Mouse (Mus musculus): Measurements from ENCODE around the gene Zbtb8os.

The Zbtb8os gene

DNA sequence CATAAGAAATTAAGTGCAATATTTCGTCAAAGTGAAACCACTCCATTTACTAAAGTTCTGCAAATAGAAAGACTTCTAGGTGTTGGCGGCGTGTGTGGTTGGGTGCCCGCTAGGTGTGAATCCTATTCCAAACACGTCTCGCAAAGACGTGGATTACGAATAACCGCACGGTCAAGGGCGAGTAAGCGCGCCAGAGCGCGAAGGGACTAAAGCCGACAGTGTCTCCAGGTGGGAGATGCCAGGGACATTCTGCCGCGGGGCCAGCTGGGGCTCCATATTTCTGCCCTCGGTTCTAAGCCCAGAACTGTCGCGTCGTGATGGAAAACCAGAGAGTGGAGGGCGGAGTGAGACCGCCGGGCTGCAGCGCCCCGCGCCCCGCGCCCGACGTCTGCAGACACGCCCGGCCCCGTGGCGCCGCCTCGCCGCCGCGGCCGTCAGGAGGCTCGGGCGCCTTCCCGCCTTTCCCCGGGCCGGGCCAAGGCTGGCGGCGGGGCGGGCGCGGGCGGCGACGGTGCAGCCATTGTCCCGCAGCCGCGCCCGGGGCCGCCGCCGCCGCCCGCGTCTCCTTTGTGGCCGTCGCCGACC, 41.6 kb downstream of the Zbtb8os start:
- peak; percentile 35 for DNase-seq (ENCODE audit: low read depth, low spot score)

DNA sequence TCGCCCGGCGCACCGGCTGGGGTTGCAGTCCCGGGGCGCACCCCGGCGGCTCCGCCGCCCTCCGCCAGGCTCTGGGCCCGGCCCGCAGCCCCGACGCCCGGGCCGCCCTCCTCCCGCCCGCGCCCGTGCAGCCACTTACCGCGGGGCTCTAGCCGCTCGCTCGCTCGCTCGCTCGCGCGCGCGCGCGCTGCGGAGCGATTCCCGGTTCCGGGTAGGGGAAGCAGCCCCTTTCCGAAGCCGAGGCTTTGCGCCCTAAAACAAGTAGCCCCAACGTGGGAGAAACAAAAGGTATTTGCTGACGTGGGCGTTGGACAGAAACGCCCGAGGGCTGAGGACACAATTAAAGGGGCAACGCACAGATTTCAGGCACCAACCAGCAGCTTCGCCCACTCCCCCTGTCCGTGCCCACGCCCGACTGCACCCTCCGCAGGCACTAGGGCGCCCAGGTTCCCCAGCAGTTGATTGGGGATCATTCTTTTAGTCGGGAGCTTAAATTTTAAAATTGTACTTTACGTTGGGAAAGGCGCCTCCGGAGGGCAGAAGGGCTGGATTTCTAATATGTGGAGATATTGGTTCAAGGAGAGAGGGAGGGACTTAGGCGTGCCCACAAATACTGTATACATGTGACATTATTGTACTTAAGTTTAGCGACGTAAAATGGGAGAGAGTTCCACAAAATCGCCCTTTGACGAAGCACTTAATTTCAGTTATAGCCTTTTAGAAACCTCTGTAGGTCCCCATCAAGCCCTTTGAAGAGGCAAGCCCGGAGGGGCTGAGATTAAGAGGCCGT, 42.3 kb downstream of the Zbtb8os start, which contains the start of gene Zbtb8a:
Gene Zbtb8a, minus strand, starts transcription at position 516 of the 790 bp plus-strand sequence.
- peak; percentile 70 for DNase-seq (ENCODE audit: low read depth, low spot score)

DNA sequence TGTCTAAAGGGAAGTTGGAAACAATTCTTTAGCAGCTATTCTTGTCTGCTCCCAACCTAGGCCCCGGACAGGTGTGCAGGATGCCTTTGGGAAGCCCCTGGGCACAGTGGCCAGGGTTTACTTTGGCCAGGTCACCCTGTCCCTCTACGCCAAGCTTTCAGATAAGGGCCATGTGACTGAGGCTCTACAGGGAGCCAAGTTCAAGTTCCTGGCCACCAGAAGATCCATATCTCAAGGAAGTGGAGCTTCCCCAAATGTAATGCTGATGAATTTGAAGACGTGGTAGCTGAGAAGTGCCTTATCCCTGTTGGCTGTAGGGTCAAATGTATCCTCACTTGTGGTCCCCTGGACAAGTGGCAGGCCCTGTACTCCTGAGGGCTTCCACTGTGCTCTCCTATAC, 44.3 kb downstream of the Zbtb8os start:
- no peak for DNase-seq (ENCODE audit: low read depth, low spot score)

DNA sequence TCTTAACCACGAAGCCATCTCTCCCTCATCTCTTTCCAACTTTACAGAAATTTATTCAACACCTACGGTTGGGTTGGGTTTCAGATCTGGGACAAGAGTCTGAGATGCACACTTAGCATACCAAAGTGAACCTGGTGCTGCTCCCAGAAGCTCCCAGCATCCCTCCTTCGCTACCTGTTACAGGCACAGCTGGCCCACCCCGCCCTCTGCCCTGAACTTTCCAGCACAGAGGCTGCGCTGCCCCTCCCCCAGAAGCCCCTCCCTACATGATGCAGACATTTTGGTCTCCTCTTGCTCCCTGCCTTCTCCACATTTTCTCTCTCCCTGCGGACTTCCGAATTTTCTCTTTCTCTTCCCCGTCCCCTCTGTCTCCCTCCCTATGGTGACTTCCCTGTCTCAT, 45.7 kb downstream of the Zbtb8os start:
- no peak for DNase-seq (ENCODE audit: low read depth, low spot score)

DNA sequence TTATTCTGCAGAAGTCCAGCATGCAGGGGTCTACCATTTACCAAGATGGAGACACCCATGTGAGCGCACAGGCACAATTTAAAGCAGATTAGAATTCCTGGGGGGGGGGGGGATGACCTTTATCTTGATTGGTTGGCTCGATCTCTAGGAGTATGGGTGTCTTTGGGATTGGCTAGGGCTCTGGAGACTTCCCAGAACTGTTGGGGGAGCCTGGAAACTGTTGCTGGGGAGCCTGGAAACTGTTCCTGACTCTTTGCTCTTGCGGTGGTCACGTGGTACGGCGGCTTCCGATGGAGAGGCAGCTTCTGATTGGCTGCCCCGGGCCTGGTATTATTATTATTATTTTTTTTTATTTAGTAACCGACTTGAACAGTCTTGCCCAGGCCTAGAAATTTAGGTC, 46.5 kb downstream of the Zbtb8os start:
- DNase-seq (ENCODE audit: low read depth, low spot score) = no peak

DNA sequence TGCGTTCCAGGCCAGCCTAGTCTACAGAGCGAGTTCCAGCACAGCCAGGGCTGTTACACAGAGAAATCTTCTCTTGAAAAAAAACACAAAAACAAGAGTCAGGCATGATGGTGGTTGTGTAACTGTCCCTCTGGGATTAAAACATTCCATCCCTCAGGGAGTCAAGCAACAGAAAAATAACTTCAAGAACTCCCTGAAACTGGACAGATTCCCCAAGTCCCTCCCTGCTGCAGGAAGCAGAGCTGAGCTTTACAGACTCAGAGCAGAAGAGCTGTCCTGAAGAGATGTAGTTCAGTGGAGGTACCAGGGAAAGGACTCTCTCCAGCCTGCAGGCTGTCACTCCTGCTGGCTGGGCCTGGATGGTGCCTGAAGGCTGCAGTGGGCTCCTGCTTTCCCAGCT, 47.0 kb downstream of the Zbtb8os start:
- no peak for DNase-seq (ENCODE audit: low read depth, low spot score)

DNA sequence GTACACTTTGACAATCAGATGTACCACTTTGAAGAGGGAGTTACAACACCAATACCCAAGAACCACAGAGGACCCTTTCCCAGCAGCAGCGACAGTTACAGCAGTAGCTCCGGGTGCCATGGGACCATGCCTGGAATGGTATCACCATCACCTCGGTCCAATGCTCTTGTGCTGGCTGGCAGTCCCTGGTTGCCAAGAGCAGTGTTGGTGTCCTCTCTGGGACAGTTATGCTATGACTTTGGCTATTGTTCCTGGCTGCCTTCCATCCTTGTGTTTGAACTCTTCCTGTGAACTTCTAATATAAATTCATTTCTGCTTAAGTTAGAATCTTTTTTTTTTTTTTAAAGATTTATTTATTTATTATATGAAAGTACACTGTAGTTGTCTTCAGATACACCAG, 48.1 kb downstream of the Zbtb8os start:
- no peak for DNase-seq (ENCODE audit: low read depth, low spot score)

DNA sequence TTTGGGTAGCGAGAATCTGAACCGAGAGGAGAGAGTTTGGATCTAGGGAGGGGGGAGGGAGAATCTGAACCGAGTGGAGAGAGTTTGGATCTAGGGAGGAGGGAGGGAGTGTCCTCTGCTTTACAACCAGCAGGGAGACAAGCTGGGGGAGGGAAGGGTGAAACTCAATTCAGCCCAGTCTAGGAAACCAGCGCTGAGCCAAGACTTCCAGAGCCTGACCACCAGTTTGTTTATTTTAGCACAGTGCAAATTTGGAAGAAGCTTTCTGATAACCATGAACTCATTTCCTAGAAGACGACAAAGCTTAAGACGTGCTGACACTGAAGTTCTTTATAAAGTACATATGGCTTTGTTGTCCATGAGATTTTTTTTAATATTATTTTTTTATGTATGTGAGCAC, 48.9 kb downstream of the Zbtb8os start:
- DNase-seq (ENCODE audit: low read depth, low spot score) = no peak

DNA sequence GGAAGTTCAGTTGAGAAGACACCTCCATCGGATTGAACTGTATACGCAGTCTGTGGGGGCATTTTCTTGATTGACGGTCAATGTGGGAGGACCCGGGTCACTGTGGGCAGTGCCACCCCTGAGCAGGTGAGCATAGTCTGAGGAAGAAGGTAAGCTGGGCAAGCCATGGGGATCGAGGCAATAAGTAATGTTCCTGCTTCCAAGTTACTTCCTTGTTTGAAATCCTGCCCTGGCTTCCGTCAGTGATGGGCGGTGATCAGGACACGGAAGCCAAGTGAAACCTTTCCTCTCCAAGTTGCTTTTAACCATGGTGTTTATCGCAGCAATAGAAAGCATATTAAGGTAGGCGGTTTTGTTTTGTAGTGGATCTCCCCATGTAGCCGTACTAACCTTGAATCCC, 50.2 kb downstream of the Zbtb8os start:
- DNase-seq (ENCODE audit: low read depth, low spot score) = no peak

DNA sequence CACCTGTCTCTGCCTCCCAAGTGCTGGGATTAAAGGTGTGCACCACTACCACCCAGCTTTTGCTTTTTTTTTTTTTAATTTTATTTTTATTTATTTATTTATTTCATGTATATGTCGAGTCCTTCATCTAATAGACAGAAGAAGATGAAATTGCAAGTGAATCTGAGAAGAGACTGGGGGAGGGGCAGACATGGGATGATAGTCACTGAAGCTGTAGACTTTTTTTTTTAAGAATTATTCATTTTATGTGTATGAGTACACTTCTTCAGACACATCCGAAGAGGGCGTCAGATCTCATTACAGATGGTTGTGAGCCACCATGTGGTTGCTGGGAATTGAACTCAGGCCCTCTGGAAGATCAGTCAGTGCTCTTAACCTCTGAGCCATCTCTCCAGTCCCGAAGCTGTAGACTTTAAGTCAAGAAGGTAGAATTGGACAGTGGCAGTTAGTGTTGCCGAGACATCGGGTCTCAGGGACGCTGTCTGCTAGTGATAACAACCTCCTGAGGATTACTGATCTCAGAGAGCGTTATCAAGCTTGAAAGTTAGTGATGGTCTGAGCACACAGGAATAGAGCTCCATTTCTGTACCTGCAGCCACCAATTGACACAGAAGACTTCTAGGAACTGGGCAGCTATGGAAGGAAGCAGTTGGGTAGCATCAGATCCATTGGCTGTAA, 50.9 kb downstream of the Zbtb8os start:
- no peak for DNase-seq (ENCODE audit: low read depth, low spot score)

DNA sequence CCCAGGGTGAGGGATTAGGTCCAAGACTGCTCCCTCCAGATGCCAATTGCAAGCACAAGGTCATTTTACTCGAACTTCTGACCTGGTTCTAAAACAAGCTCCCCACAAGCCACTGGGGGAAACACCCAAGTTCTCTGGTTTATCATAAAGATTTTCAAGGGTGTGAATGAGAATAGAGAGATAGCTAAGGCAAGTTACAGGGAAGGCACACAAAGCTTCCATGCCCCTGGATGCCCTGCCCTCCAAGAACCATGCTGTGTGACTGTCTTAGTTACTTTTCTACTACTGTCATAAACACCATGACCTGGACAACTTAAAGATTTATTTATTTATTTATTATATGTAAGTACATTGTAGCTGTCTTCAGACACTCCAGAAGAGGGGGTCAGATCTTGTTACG, 51.5 kb downstream of the Zbtb8os start:
- no peak for DNase-seq (ENCODE audit: low read depth, low spot score)

DNA sequence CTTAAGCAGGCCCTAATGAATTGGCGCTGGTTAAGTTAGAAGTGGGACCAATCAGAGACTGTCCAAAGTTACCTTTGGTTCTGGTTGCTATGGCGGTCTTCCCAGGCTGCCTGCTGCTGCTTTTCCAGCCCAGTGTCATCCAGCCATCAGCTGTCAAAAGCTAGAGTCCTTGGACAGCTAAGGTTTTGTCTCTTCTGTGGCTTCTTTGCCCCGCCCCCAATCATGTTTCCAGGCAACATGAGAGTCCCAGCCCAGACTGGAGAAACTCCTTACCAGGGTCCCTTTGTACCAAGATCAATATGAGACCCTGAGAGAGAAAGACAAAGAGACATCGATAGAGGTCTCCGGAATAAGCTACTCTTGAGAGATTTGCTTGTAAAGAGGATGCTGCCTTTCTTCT, 52.9 kb downstream of the Zbtb8os start:
- DNase-seq (ENCODE audit: low read depth, low spot score) = no peak

DNA sequence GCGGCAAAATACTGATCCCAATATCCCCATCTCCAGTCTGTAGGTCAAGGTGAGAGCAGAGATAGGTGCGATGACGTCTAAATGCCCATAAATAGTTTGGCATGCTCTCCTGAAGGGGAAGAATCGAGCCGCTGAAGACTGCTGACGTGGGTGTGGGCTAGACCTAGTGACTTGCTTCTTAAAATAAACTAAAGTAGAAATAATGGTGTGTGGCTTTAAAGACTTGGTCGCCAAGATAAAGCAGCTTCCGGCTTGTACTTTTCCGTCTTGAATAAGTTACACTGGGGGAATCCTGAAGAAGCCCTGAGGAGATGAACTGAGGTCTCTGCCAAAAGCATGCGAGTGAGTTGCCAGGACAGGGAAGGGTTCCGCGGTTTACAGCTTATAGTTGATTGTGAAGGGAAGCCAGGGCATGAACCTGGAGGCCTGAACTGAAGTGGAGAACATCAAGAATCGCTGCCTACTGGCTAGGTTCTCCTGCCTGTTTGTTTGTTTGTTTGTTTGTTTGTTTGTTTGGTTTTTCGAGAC, 54.8 kb downstream of the Zbtb8os start:
- no peak for DNase-seq (ENCODE audit: low read depth, low spot score)

DNA sequence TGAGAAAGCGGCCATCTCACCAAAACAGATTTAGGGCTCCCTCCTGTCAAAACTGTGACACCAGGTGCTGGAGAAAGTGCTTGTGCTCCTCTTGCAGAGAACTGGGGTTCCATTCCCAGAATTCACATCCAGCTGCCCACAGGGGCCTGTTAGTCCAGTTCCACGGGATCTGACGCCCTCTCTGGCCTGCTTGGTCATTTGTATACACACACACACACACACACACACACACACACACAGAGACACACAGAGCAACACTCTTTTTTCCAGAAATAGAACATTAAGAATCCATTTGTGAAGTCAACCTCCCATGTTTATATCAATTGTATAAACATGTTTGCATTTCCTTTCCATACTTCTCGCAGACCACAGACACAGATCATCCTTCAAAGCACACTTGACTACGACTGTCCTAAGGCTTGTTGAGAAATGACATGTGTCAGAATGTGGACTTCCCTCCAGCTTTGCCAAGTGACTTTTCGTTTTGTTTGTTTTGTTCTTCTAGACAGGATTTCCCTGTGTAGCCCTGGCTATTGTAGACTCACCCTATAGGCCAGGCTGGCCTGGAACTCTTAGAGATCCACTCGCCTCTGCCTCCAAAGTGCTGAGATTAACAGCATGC, 55.6 kb downstream of the Zbtb8os start:
- no peak for DNase-seq (ENCODE audit: low read depth, low spot score)

DNA sequence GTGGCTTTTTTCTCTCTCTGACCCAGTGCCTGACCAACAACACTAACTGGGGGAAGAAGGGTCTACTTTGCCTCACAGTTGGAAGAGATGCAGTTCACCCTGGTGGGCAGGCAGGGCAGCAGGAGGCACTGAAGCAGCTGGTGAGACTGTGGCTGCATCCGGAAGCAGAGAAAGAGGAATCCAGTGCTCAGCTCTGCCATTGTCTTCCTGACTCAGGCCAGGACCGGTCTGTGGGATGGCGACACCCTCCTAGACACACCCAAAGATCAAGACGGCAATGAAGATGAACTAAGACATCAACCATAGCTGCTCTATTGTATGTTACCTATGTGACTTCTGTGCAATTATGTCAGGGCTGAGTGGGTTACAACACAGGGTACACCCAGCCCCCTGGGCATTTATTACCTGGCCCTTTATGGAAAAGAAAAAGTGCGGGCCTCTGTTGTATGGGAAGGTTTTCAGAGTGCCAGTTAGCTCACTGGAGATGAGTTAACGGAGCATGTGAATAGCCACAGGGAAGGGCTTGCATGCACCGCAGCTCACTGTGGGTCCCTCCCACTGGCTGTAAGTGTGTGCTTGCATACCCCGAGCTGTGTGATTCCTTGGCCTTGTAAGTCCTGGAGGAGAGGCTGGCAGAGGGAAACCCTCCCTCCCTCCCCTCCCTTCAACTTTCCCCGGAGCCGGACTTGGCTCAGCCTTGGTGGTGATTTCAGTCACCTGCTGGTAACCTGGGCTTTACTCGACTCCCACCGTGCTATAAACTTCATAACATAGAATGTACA, 58.8 kb downstream of the Zbtb8os start:
- no peak for DNase-seq (ENCODE audit: low read depth, low spot score)

DNA sequence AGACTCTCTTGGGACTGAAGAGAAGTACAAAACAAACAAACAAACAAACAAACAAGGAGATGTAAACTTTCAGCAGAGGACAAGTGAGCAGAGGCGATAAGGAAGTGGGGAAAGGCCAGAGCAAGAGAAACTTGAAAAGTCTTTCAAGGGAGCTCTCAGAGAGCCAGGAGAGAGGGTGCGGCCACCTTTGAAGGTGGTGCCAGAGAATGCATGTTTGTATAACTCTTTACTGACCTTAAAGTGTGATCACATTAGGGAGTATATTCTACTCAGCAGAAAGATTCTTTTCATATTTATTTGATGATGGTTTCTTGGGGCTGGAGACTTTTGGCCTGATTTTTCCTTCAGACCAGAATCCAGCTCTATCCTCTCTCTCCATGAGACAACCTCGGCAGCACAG, 61.5 kb downstream of the Zbtb8os start:
- DNase-seq (ENCODE audit: low read depth, low spot score) = no peak

DNA sequence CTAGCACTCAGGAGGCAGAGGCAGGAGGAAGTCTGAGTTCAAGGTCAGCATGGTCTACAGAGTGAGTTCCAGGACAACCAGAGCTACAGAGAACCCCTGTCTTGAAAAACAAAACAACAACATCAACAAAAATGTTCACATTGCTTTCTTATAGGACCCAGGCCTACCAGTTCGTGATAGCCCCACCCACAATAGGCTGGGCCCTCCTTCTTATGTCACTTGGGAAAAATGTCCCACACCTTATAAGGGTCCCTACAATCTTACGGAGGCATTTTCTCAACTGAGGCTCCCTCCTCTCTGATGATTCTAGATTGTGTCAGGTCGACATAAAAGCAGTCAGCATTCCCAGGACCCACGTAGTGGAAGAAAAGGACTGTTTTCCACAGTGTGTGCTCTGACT, 64.3 kb downstream of the Zbtb8os start:
- DNase-seq (ENCODE audit: low read depth, low spot score) = no peak
